Mouse (Mus musculus): Measurements from ENCODE around the gene Fam149b.

GRCm38 (mm10) chr14:20368271-20368670, 20.3 kb downstream of the Fam149b start:
- TF ChIP-seq EP300 (IDR thresholded peaks at IDR 0.05; ENCODE audit: low read depth) = no peak
- TF ChIP-seq CTCF (IDR thresholded peaks at IDR 0.05; ENCODE audit: low read depth) = no peak
